Mouse (Mus musculus) layer of hippocampus, postnatal 10 days (tissue): ENCODE measurements around the gene Zkscan14. TPM values are rescaled to one million over a fixed set of nuclear protein-coding genes. Genes with fewer than 3 reads are reported as not detected.

Source experiments
- total RNA-seq, 2 experiments: library from RNA; stranded (reverse); gene quantifications; 2 replicates each; pipeline ENCODE4 v1.2.3; 2021

The Zkscan14 gene
- total RNA-seq, 2 experiments from 2014 or later, result 9.4 to 9.9 TPM

Other genes starting within 250 kb of the Zkscan14 start
- 10 to 100 TPM; 41.9 to 42.3 TPM for gene Smurf1, start 236.0 kb downstream of the Zkscan14 start, total RNA-seq
- not detected for gene Gm4871, start 169.1 kb downstream of the Zkscan14 start, total RNA-seq
- not detected for gene 1700018F24Rik, start 158.9 kb downstream of the Zkscan14 start, total RNA-seq
- gene Arpc1a, start 118.0 kb downstream of the Zkscan14 start, total RNA-seq, result 100 to 1,000 TPM; 199 to 202 TPM
- not detected for gene Kpna7, start 117.8 kb downstream of the Zkscan14 start, total RNA-seq
- 10 to 100 TPM; 25.5 to 39.0 TPM for gene Arpc1b, start 87.7 kb downstream of the Zkscan14 start, total RNA-seq
- 100 to 1,000 TPM; 139 to 140 TPM for gene Pdap1, start 61.6 kb downstream of the Zkscan14 start, total RNA-seq
- 10 to 100 TPM; 80.5 to 85.9 TPM for gene Bud31, start 61.5 kb downstream of the Zkscan14 start, total RNA-seq
- gene Ptcd1, start 34.8 kb downstream of the Zkscan14 start, total RNA-seq, result 10 to 100 TPM; 13.7 to 15.0 TPM
- gene Cpsf4, start 34.7 kb downstream of the Zkscan14 start, total RNA-seq, result 10 to 100 TPM; 29.7 to 30.5 TPM
- gene Atp5j2, start 9.8 kb downstream of the Zkscan14 start, total RNA-seq, result 100 to 1,000 TPM; 318 to 327 TPM
- 10 to 100 TPM; 14.3 to 14.8 TPM for gene Zkscan5, start 2.7 kb upstream of the Zkscan14 start, total RNA-seq
- 10 to 100 TPM; 24.5 to 25.4 TPM for gene Zfp655, start 29.8 kb upstream of the Zkscan14 start, total RNA-seq
- gene Zscan25, start 78.6 kb upstream of the Zkscan14 start, total RNA-seq, result 10 to 100 TPM; 14.7 to 17.5 TPM
- gene Cyp3a57, start 143.4 kb upstream of the Zkscan14 start, total RNA-seq, result under 1 TPM in 1 of 2 experiments, not detected in 1; 0.29 TPM